ENCODE assay signal across 9 mouse cellular contexts in genomic region chr11:69795983-69796435, GRCm38 (mm10). TPM values are rescaled to one million over a fixed set of nuclear protein-coding genes. Genes with fewer than 3 reads are reported as not detected.
DNase-seq lines count a peak whose midpoint lies in the region; ATAC-seq and TF ChIP-seq lines count a peak whose summit lies in the region.
"Had no signal": no experiment of that assay in that cellular context is flagged by ENCODE, and none has a peak within 500 bp of the region (broad histone marks: within the 10 kb centered on the region; RNA-seq: fewer than 3 reads in every experiment).

No protein-coding gene starts in this region.

- intact Hi-C loops in gastrocnemius, postnatal 36 days (cut with DNase I) = no loop called here

- no peaks in the 10 kb centered on the region for H3K9me3 ChIP-seq in kidney, embryonic 15.5 days (replicated peaks)
- no peaks in the 10 kb centered on the region for H3K9me3 ChIP-seq in hindbrain, embryonic 13.5 days
- H3K9me3 ChIP-seq in midbrain, embryonic 15.5 days = no peaks in the 10 kb centered on the region

- no peak for DNase-seq in kidney, adult 18-20 months
- no peak for DNase-seq in gastrocnemius, postnatal 36 days
- no peak for DNase-seq in ovary, postnatal 36 days (ENCODE audit: low spot score)

- ATAC-seq in kidney, embryonic 15.5 days (replicated peaks; ENCODE audit: low FRiP score) = no peak
- ATAC-seq in hindbrain, embryonic 13.5 days (ENCODE audit: low FRiP score) = no peak
- no peak for ATAC-seq in midbrain, embryonic 15.5 days (replicated peaks)
- ATAC-seq in megakaryocyte progenitor cell, adult 5-6 weeks (replicated peaks; ENCODE audit: poor library complexity) = no peak

- peaks cover 36% of the 10 kb centered on the region for H3K27me3 ChIP-seq in kidney, embryonic 15.5 days
- peaks cover 53% of the 10 kb centered on the region for H3K27me3 ChIP-seq in hindbrain, embryonic 13.5 days
- H3K27me3 ChIP-seq in midbrain, embryonic 15.5 days (replicated peaks) = peaks cover 14% of the 10 kb centered on the region; the same call in 1 of the 2 replicates

- WGBS in kidney, embryonic 15.5 days = 2% methylated on average over 13 of the region's 13 CpGs
- 2% methylated on average over 13 of the region's 13 CpGs for WGBS in hindbrain, embryonic 13.5 days
- WGBS in midbrain, embryonic 15.5 days = 3% methylated on average over 13 of the region's 13 CpGs

- TF ChIP-seq CTCF in cortical plate, adult 2 months (IDR thresholded peaks at IDR 0.05; ENCODE audit: extremely low read depth, insufficient read depth, low read length) = no peak

- H3K4me3 ChIP-seq in kidney, embryonic 15.5 days (replicated peaks) = peak overlapping the region; percentile 52
- H3K4me3 ChIP-seq in cortical plate, adult 2 months (ENCODE audit: insufficient read depth, low read length) = peak overlapping the region; percentile 36; the same call in 1 of the 2 replicates
- peak overlapping the region; percentile 35 for H3K4me3 ChIP-seq in hindbrain, embryonic 13.5 days
- H3K4me3 ChIP-seq in midbrain, embryonic 15.5 days = peak overlapping the region; percentile 43

- peaks cover 37% of the 10 kb centered on the region for H3K4me1 ChIP-seq in kidney, embryonic 15.5 days
- no peaks in the 10 kb centered on the region; the same call in 1 of the 2 replicates for H3K4me1 ChIP-seq in cortical plate, adult 2 months (ENCODE audit: control insufficient read depth, insufficient read depth, low read length)
- peaks cover 39% of the 10 kb centered on the region for H3K4me1 ChIP-seq in hindbrain, embryonic 13.5 days (replicated peaks)
- H3K4me1 ChIP-seq in midbrain, embryonic 15.5 days = peaks cover 24% of the 10 kb centered on the region

- H3K27ac ChIP-seq in kidney, embryonic 15.5 days = peak overlapping the region; percentile 59; the same call in 1 of the 2 replicates
- no peak overlapping the region for H3K27ac ChIP-seq in cortical plate, adult 2 months (ENCODE audit: insufficient read depth, low read length)
- no peak overlapping the region for H3K27ac ChIP-seq in hindbrain, embryonic 13.5 days
- no peak overlapping the region for H3K27ac ChIP-seq in midbrain, embryonic 15.5 days

- no peaks in the 10 kb centered on the region for H3K36me3 ChIP-seq in kidney, embryonic 15.5 days
- peaks cover 4% of the 10 kb centered on the region for H3K36me3 ChIP-seq in hindbrain, embryonic 13.5 days
- no peaks in the 10 kb centered on the region for H3K36me3 ChIP-seq in midbrain, embryonic 15.5 days (replicated peaks)

- H3K4me2 ChIP-seq in kidney, embryonic 15.5 days = peak overlapping the region; percentile 96
- H3K4me2 ChIP-seq in hindbrain, embryonic 13.5 days = peak overlapping the region; percentile 66
- peak overlapping the region; percentile 75 for H3K4me2 ChIP-seq in midbrain, embryonic 15.5 days

- no peak for TF ChIP-seq POLR2A in cortical plate, adult 2 months (IDR thresholded peaks at IDR 0.05; ENCODE audit: extremely low read depth, insufficient read depth, low read length)

- peak overlapping the region; percentile 53 for H3K9ac ChIP-seq in kidney, embryonic 15.5 days
- no peak overlapping the region for H3K9ac ChIP-seq in hindbrain, embryonic 13.5 days
- no peak overlapping the region for H3K9ac ChIP-seq in midbrain, embryonic 15.5 days

RNA-seq across cellular contexts. Expression of gene Chrnb1, which starts 0.3 kb away (rescaled TPM):
- polyA plus RNA-seq in kidney, embryonic 15.5 days (2015; fragmentation: Nextera tagmentation; extraction: Ambion mirVana) = 11.4 and 12.3 TPM in 2 replicates
- 1.4 and 2.1 TPM in 2 replicates for polyA plus RNA-seq in cortical plate, adult 2 months (2012; rRNA removed)
- polyA plus RNA-seq in hindbrain, embryonic 13.5 days (2015; fragmentation: Nextera tagmentation; extraction: Ambion mirVana) = 1.5 and 2.6 TPM in 2 replicates
- polyA plus RNA-seq in midbrain, embryonic 15.5 days (2015; fragmentation: Nextera tagmentation; extraction: Ambion mirVana) = 0.98 and 1.2 TPM in 2 replicates
- total RNA-seq in megakaryocyte progenitor cell, adult 5-6 weeks (2015) = 0.24 and 1.6 TPM in 2 replicates
- 0.04 and 0.44 TPM in 2 replicates for total RNA-seq in megakaryocyte progenitor cell, adult 5-6 weeks (2017)
- total RNA-seq in gastrocnemius, postnatal 36 days (2021) = 10 to 100 TPM; 29.2 to 33.1 TPM

RNA-seq across cellular contexts. Expression of gene Fgf11, which starts 5.6 kb away (rescaled TPM):
- 2.0 and 2.5 TPM in 2 replicates for polyA plus RNA-seq in kidney, embryonic 15.5 days (2015; fragmentation: Nextera tagmentation; extraction: Ambion mirVana)
- polyA plus RNA-seq in cortical plate, adult 2 months (2012; rRNA removed) = 17.3 and 17.6 TPM in 2 replicates
- 4.8 and 5.5 TPM in 2 replicates for polyA plus RNA-seq in hindbrain, embryonic 13.5 days (2015; fragmentation: Nextera tagmentation; extraction: Ambion mirVana)
- 3.7 and 4.5 TPM in 2 replicates for polyA plus RNA-seq in midbrain, embryonic 15.5 days (2015; fragmentation: Nextera tagmentation; extraction: Ambion mirVana)
- total RNA-seq in megakaryocyte progenitor cell, adult 5-6 weeks (2015) = 0.22 and 0.52 TPM in 2 replicates
- total RNA-seq in megakaryocyte progenitor cell, adult 5-6 weeks (2017) = 0.21 and 0.41 TPM in 2 replicates
- total RNA-seq in gastrocnemius, postnatal 36 days (2021) = 1 to 10 TPM; 4.6 to 4.8 TPM

RNA-seq across cellular contexts. Expression of gene Tmem102, which starts 9.4 kb away (rescaled TPM):
- polyA plus RNA-seq in kidney, embryonic 15.5 days (2015; fragmentation: Nextera tagmentation; extraction: Ambion mirVana) = 8.3 TPM in 2 replicates
- polyA plus RNA-seq in cortical plate, adult 2 months (2012; rRNA removed) = 0.06 TPM in 1 of 2 replicates, not detected in the other
- 1.1 TPM in 2 replicates for polyA plus RNA-seq in hindbrain, embryonic 13.5 days (2015; fragmentation: Nextera tagmentation; extraction: Ambion mirVana)
- polyA plus RNA-seq in midbrain, embryonic 15.5 days (2015; fragmentation: Nextera tagmentation; extraction: Ambion mirVana) = 0.74 and 0.86 TPM in 2 replicates
- not detected in 2 replicates for total RNA-seq in megakaryocyte progenitor cell, adult 5-6 weeks (2015)
- not detected in 2 replicates for total RNA-seq in megakaryocyte progenitor cell, adult 5-6 weeks (2017)
- total RNA-seq in gastrocnemius, postnatal 36 days (2021) = under 1 TPM; 0.12 to 0.20 TPM

RNA-seq across cellular contexts. Expression of gene Gm39566, which starts 19.1 kb away (rescaled TPM):
- not detected in 2 replicates for polyA plus RNA-seq in kidney, embryonic 15.5 days (2015; fragmentation: Nextera tagmentation; extraction: Ambion mirVana)
- not detected in 2 replicates for polyA plus RNA-seq in cortical plate, adult 2 months (2012; rRNA removed)
- not detected in 2 replicates for polyA plus RNA-seq in hindbrain, embryonic 13.5 days (2015; fragmentation: Nextera tagmentation; extraction: Ambion mirVana)
- not detected in 2 replicates for polyA plus RNA-seq in midbrain, embryonic 15.5 days (2015; fragmentation: Nextera tagmentation; extraction: Ambion mirVana)
- not detected in 2 replicates for total RNA-seq in megakaryocyte progenitor cell, adult 5-6 weeks (2015)
- total RNA-seq in megakaryocyte progenitor cell, adult 5-6 weeks (2017) = not detected in 2 replicates
- total RNA-seq in gastrocnemius, postnatal 36 days (2021) = not detected
- total RNA-seq: adrenal gland, postnatal 14 days had no signal

RNA-seq across cellular contexts. Expression of gene Spem2, which starts 22.3 kb away (rescaled TPM):
- polyA plus RNA-seq in kidney, embryonic 15.5 days (2015; fragmentation: Nextera tagmentation; extraction: Ambion mirVana) = not detected in 2 replicates
- polyA plus RNA-seq in cortical plate, adult 2 months (2012; rRNA removed) = not detected in 2 replicates
- 0.10 TPM in 1 of 2 replicates, not detected in the other for polyA plus RNA-seq in hindbrain, embryonic 13.5 days (2015; fragmentation: Nextera tagmentation; extraction: Ambion mirVana)
- polyA plus RNA-seq in midbrain, embryonic 15.5 days (2015; fragmentation: Nextera tagmentation; extraction: Ambion mirVana) = not detected in 2 replicates
- total RNA-seq in megakaryocyte progenitor cell, adult 5-6 weeks (2015) = not detected in 2 replicates
- total RNA-seq in megakaryocyte progenitor cell, adult 5-6 weeks (2017) = not detected in 2 replicates
- total RNA-seq in gastrocnemius, postnatal 36 days (2021) = not detected
- total RNA-seq: adrenal gland, postnatal 14 days had no signal
